Mouse (Mus musculus) bone marrow, adult 2 months (tissue): Measurements from ENCODE around the gene Pced1a.

Source experiments
- CTCF ChIP-seq: fragments of 200-500 bp; IDR thresholded peaks from 2 replicates; pipeline ENCODE4 v1.5.1; 2011; ENCODE audit warnings: low read length, control low read depth; ENCODE audit not compliant: control insufficient read depth, insufficient read depth
- POLR2A ChIP-seq: fragments of 200-500 bp; IDR thresholded peaks from 2 replicates; pipeline ENCODE4 v1.6.1; 2011; ENCODE audit warnings: low read depth, mild to moderate bottlenecking, control low read depth, low read length, borderline replicate concordance; ENCODE audit not compliant: control insufficient read depth

GRCm38 (mm10) chr2:130451086-130451726, 26.7 kb upstream of the Pced1a start:
- TF ChIP-seq POLR2A (no peak), CTCF (no peak)
